Mouse (Mus musculus): Measurements from ENCODE around the gene Ucn2. TPM values are rescaled to one million over a fixed set of nuclear protein-coding genes. Genes with fewer than 3 reads are reported as not detected.
A peak's percentile ranks its signal among the peaks of the same experiment; 100 is the strongest.

Ucn2 gene
- total RNA-seq (2021): under 1 TPM; 0.27 to 0.90 TPM
- long read RNA-seq, experiment 1: 0 reads
- long read RNA-seq, experiment 2, partial matches to known transcripts: 0 of 1 reads
- long read RNA-seq, experiment 2, other reads (novel, unspliced or antisense): 0 of 1 reads

DNA sequence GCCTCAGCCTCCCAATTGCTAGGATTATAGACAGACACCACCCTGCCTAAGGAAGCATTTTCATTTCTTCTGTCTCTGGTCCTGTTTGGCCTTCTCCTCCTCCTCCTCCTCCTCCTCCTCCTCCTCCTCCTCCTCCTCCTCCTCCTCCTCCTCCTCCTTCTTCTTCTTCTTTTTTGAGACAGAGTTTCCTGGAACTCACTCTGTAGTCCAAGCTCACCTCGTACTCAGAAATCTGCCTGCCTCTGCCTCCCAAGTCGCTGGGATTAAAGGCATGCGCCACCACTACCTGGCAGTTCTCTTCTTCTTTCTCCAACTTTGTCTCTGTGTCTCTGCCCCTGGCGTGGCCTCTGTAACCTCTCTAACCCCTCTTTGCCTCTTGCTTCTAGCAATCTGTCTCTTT lies at the start of gene Ucn2:
Gene Ucn2 (plus strand): TSS at position 301 of the 400 bp plus-strand sequence.
- no peak for DNase-seq (ENCODE audit: low spot score)

DNA sequence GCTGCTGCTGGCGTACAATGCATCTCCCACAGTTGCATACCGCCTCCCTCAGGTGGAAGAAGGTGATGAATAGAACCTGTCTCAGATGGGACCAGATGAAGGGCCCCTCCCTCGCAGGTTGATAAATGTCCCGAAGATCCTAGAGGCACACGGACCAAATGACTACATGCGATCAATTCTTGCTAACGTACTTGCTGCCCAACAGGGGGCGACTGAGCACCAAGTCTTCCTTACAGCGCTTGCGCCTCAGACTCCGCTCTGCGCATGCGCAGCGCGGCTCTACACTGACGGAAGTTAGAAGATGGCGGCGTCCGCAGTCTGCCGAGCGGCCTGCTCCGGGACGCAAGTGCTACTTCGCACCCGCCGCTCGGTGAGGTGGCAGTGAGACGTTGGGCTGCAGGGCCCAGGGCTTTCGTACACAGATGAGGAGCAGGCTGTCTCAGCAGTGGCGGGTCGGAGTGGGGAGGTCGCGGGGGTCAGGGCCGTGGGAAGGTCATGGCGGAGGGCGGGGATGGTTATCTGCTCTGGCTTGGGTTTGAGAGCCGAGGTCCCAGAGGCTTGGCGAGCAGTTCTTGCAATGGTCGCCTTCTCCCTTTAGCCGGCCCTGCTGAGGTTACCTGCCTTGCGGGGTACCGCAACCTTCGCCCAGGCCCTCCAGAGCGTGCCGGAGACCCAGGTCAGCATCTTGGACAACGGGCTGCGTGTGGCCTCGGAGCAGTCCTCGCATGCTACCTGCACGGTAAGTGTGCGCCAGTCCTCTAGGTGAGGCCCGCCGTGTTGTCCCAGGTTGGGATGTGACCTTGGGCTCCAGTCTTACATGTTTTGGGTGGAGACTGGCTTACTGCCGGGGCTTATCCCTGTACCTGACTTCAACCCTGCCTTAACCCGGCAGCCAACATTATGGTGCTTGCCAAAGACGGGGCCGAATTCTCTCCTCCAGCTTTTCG lies 49.1 kb upstream of the Ucn2 start, which contains the start of gene Uqcrc1:
Gene Uqcrc1 (plus strand): TSS at position 216 of the 947 bp plus-strand sequence.
- DNase-seq (ENCODE audit: low spot score): peak; percentile 95

DNA sequence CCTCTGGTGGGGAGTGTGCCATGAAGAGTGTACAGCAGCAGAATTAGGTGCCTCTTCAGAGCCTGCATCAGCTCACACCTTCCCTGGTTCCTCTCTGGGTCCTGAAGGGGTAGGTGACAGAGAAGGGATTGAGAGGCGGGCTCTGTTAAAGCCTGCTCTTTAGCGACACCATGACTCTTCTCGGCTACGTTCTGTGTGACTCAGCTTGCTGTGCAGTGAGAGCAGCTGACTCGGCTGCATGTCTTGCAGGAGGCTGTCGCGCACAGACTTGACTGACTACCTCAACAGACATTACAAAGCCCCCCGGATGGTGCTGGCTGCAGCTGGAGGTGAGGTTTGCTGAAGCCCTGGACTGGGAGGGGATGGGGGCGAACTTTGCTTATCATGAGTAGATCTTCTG lies 40.7 kb upstream of the Ucn2 start:
- DNase-seq (ENCODE audit: low spot score): no peak

DNA sequence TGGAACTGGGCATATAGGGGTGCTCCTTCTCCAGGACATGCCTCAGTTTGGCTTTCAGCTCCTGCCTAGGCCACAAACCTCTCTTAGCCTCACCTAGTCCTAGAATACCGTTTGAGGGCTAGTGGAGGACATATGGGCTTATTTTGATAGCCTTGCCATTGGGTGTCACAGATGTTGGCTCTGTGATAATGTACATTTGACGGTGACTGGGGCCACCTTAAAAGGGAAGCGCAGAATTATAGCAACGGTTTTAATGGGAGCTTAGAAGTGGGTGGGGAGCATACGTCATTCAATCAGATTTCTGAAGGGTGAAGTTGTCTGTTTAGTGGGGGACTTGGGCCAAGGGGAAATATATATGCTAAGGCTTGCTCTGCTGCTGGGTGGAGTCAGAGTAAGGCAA lies 40.2 kb upstream of the Ucn2 start:
- DNase-seq (ENCODE audit: low spot score): no peak

DNA sequence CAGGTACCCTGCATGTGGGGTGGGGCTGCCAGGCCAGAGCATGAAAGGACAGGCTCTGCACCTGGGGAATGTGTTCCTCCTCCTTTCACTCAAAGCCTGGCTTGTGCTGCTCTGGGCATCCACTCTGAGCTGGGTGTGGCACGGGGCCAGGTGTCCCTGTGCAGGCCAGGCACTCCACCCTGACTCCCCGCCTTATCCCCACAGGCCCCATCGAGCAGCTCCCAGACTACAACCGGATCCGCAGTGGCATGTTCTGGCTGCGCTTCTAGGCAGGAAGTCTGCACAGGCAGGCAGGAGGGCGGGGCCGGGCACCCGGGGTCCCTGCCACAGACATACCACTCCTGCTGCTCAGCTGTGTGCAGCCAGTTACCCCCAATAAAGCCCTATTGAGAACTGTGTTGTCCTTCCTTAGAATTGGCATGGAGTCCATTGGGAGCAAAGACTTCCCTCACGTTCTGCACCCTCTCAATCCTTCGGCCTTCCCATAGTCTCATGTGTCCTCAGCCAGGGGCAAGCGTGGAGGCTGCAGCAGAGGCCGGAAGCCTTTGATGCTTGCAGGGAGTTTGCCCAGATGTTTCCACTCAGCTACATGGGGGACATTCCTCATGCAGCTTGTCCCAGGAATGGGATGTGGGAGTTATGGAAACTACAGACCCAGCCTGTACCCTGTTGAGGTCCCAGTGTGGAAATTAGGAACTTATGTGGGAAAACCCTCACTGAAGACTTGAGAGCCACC lies 36.4 kb upstream of the Ucn2 start:
- peak; percentile 56 for DNase-seq (ENCODE audit: low spot score)

DNA sequence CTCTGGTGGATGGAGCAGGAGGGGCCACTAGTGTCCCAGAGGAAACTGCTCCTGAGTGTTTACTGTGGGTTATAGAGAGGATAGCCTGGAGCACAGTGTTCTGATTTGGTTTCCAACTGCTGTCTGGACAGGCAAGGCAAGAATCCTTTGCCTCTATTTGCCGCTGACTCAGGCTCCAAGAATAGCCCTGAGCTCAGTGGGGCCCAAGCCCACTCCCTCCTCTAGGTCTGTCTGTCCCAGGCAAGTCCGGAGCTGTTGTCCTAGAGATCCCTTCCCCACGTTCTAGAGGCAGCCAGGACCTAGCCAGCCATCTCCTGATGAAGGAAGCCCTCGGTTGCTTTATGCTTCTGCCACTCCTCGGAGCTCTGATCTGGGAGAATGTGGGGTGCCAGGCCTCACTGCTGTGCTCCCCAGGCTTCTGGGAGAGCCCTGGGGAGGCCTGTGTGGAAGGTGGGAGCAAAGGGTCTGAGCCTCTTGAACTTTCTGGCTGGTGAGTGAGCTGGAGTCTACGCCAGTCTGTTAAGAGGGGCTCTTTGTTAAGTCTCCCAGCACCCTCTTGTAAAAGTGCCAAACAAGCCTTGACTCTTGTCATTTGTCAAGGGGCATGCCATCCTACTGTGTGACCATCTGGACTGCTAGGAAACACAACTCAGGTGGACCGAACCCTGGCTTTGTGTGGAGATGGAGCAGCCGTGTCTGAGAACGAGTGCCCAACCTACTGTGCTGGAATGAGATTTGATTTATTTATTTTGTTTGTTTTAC lies 35.7 kb upstream of the Ucn2 start:
- DNase-seq (ENCODE audit: low spot score): peak; percentile 65

DNA sequence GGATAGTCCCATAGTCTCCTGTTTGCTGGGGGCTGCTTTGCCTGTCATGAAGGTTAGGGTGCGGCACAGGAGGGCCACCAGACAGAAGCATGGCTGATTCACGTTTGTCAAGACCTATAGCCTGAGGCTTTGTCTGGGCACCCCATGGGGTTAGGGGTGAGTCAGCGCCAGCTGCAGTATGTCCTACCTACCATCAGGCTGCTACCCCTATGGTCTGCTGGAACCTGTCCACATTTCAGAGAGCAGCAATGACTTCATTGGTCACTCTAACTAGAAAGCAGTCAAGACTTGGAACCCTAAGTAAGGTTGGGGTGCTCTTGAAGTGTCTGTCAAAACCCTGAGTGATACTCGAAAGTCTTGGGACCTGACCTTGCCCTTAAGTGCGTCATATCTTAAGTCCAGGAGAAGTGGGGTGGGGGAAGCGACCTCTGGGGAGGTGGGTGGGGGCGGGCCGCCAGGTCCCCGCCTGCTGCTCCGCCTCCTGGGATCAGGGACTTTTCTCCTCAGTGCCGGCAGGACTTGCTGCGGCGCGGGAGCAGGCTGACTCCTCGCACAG lies 32.7 kb upstream of the Ucn2 start, which contains the start of gene Col7a1:
Gene Col7a1 (plus strand): TSS at position 506 of the 556 bp plus-strand sequence.
- DNase-seq (ENCODE audit: low spot score): no peak

DNA sequence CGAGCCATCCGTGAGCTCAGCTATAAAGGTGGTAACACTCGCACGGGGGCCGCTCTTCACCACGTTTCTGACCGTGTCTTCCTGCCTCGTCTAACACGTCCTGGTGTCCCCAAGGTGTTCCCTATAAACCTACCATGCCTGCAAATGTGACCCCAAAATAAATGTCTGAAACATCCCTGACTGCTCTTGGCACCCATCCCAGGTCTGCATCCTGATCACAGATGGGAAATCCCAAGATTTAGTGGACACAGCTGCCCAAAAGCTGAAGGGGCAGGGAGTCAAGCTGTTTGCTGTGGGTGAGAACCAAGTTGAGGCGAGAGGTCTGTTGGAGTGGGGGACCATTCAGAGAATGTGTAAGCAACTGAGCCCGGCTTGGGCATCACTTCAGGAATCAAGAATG lies 30.6 kb upstream of the Ucn2 start:
- DNase-seq (ENCODE audit: low spot score): no peak

DNA sequence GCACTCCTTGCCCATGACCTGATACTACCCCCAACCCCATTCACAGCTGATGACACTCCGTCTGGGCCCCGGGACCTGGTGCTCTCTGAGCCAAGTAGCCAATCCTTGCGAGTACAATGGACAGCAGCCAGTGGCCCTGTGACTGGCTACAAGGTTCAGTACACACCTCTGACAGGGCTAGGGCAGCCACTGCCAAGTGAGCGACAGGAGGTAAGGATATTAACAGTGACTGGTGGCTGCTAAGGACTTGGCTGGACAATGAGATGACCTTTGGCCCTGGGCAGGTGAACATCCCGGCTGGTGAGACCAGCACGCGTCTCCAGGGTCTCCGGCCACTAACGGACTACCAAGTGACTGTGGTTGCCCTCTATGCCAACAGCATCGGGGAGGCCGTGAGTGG lies 30.0 kb upstream of the Ucn2 start:
- no peak for DNase-seq (ENCODE audit: low spot score)

DNA sequence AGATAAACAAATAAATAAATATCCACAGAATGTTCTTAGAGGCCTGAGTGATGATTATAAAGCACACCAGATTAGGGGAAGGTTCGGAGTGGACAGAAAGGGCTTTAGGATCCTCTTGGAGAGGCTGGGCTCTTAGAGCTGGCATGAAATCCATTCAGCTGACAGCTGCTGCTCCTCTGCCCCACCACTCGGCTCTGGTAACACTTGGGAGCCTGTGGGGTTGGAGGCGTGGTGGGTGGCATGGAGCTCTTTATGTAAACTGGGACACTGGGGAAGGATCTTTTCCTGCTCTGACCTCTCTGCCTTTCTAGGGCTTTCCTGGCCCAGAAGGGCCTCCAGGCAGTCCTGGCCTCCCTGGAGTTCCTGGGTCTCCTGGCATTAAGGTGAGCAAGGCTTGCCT lies 22.2 kb upstream of the Ucn2 start:
- peak; percentile 12 for DNase-seq (ENCODE audit: low spot score)

DNA sequence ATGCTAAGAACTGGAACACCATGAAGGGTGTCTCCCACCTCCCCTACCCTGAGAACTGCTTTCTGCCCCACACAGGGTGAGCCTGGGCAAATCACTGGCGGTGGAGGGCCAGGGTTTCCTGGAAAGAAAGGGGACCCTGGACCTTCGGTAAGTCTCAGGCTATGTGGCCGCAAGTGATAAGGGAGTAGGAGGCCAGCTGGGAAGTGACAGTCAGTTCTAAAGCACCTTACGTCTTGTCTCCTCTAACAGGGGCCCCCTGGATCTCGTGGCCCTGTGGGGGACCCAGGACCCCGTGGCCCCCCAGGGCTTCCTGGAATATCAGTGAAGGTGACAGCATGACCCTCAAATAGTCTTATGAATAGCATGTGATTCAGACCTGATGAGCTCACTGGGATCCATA lies 21.5 kb upstream of the Ucn2 start:
- no peak for DNase-seq (ENCODE audit: low spot score)

DNA sequence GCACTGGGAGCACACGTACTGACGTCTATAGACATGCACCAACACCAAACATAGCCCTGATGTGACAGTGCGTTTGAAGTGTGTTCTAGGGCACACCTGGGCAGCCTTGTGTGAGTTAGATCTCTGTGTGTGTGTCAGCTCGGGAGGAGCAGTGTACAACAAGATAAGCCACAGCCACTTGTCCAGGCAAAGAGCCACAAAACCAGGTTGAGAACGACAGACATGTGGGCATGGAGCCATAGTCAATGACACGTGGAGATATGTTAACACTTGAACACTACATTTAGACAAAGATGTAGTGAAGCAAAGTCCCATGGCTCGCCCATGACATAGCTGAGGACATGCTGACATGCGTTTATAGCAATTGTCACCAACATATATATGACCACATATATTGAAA lies 15.2 kb upstream of the Ucn2 start:
- DNase-seq (ENCODE audit: low spot score): no peak

DNA sequence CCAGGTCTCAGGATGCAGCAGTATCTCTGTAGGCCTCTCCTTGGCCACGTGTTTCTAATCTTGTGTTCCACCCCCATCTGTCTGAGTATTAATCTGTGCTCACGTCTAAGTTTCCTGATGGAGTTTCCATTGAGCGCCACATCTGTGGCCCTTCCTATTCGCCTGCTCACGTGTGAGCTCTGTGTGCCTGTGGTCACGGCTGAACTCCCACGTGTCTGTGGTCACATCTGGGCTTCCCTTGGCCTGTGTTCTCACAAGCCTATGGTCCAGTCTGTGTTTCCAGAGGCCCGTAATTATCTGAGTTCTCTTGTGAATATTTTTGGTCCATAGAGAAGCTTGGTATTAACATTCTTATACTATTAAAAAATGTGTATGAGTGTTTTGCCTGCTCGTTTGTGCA lies 9.3 kb upstream of the Ucn2 start:
- DNase-seq (ENCODE audit: low spot score): no peak

DNA sequence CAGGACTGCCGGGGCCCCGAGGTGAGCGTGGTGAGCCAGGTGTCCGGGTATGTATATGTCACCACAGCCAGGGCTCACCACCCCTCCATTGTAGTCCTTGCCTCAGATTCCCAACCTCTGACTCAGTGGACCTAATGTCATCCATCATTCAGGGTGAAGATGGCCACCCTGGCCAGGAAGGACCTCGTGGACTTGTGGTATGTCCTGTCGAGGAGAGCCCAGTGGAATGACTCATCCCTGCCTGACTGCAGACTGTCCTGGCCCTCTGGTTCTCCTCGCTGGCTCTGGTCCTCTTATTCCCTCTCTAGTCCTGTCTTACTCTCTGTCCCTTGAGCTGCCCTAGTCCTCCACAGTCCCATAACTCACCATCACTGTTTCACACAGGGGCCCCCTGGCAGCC lies 7.8 kb upstream of the Ucn2 start:
- no peak for DNase-seq (ENCODE audit: low spot score)

DNA sequence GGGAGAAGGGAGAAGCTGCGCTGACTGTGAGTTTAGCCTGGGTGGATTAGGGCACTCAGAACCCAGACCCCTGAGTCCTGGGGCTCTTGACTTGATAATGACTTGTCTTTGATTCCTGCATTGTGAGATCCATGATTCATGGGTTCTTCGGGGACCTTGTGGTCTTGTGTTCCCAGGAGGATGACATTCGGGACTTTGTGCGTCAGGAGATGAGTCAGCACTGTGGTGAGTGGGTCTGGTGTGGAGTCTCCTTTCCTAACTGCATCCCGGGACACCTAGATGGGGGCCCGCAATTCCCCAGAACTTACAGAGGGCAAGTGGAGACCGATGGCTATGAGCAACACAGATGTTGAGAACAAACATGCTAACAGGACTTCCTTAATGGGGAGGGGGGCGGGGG lies 3.3 kb upstream of the Ucn2 start:
- no peak for DNase-seq (ENCODE audit: low spot score)

DNA sequence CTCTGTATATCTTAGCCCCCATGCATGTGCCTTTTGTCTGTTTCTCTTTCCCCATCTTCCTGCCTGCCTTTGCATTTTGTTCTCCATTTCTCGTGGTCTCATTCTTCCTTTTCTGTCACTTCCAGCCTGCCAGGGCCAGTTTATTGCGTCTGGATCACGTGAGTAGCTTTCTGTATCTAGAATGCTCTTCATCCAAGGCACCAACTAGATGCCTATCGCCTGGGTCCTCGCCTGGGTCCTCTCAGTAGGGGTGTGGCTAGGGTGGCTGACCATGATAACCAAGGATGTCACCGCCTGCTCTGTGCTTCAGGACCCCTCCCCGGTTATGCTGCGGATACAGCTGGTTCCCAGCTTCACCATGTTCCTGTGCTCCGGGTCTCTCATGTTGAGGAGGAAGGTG lies 2.6 kb upstream of the Ucn2 start:
- DNase-seq (ENCODE audit: low spot score): no peak

DNA sequence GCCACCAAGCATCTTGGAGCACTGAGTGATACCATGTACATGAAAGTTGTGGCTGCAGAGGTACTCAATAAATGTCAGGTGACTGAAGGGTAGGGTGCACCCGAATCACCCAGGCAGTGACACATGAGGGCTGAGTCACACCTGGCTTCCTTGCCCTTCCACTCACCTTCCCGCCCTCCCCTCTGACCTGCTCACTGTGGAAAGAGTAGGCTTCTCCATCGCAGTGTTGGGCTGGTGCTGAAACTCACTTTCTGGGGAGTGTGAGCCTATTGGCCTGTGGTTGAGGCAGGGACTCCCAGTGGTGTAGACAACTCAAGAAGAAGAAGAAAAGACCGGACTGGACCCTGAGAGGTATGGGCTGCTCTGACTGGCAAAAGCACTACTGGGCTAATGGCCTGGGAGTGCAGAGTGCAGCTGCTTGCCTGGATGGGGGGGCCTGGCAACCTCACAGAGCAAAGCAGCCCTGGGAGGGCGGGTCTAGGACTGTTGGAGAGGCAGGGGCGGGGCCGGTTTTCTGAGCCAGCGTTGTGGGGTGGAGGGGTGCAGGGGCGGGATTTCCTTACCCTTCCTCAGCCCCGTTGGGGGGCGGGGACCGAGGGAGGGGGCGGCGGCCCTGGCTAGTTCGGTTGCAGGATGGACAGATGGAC lies 2.0 kb downstream of the Ucn2 start:
- DNase-seq (ENCODE audit: low spot score): peak; percentile 68

DNA sequence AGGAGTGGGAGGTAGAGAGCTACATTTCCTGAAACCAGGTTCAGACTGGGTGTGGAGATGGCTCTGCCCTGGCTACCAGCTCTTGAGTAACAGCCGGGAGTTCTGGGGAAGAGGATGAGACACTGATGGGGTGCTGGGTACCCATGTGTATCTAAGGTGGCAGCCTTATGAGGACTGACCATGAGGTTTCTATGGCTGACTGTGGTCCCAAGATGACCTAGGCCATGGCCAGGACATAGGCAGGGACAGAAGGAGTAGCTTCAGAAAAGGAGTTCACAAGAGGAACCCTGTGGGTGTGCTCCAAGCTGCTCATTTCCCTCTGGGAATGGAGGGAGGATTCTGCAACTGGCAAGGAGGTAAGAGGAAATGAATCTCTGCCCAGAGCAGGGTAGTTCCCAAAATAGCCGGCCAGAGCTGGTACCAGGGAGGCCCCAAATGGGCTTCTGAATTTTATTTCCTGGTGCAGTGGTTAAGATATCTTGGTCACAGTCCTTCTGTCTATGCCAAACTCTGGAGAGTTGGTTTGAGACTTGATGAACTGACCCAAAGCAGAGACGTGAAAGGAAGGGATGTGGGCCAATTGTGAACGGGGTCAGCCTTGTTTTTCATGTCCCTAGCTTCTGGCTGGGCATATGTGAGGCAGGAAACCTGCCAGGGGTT lies 4.1 kb downstream of the Ucn2 start:
- DNase-seq (ENCODE audit: low spot score): peak; percentile 51

DNA sequence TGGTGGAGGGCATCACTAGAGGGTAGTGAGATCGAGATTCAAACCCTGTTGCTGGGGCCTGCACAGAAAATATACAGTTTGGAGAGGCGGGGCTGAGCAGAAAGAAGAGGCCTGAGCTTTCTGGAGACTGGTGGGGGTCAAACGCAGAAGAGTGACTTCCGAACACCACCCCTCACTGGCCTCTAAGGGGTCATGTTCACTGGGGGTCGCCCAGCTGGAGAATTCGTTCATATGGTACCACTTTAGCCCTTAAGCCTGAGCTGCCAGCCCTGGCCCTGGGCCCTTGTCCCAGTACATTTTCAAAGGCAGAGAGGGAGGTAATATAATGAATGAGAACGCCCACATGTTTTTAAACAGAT lies 4.6 kb downstream of the Ucn2 start:
- peak; percentile 14 for DNase-seq (ENCODE audit: low spot score)

DNA sequence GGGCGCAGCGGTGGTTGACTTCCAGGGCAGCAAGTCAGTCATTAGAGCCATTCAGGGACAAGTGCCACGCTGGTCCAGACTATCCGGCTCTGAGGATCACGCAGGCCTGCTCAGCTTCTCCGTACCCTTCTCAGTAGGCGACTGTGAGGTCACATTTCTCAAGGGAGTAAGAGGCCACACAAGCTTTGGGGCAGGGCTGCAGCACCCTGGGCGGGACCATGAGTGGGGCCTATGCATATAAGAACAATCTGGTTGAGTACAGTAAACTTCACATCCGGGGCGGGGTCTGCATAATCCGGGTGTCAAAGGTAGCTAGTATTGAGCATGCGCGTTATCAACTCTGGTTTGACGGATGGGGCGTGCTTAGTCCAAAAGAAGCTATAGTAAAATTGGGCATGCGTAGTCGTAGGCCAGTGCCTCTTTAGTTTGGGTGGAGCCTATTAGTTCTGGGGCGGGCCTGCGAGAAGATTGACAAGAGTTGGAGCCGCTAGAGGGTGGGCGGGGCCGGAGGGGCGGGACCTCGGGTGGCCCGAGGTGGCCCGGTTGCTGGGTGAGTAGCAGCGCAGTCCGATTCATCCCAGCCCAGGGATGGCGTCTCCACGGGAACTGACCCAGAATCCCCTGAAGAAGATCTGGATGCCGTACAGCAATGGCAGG lies 5.7 kb downstream of the Ucn2 start, which contains the start of gene Pfkfb4:
Gene Pfkfb4 (plus strand): TSS at position 351 of the 657 bp plus-strand sequence.
- DNase-seq (ENCODE audit: low spot score): peak; percentile 98
